Mouse (Mus musculus) ES-E14 (cell line): ENCODE results near the gene Ttc21b. TPM values are rescaled to one million over a fixed set of nuclear protein-coding genes. Genes with fewer than 3 reads are reported as not detected.

ENCODE experiments used
- DNase-seq: peaks from one replicate; pipeline ENCODE4 v3.0.0-alpha.2; 2013; ENCODE audit warnings: low read depth, low spot score
- H3K27ac ChIP-seq: 2 replicates; pipeline ENCODE4 v1.5.1; 2012; ENCODE audit warnings: low read depth, mild to moderate bottlenecking, low read length, moderate library complexity, mixed read lengths; ENCODE audit not compliant: poor library complexity, insufficient read depth, severe bottlenecking
- H3K36me3 ChIP-seq: 2 replicates; pipeline ENCODE4 v1.6.1; 2012; ENCODE audit warnings: mild to moderate bottlenecking, low read length, moderate library complexity, mixed read lengths; ENCODE audit not compliant: control insufficient read depth, poor library complexity, insufficient read depth, severe bottlenecking
- H3K4me1 ChIP-seq, 2 experiments: fragments of 150-350 bp in 1 of 2; sonication (generic) in 1 of 2; 2 replicates each; pipeline ENCODE4 v1.6.1; 2012; ENCODE audit warnings: low read length in 2 of 2, mild to moderate bottlenecking in 1 of 2, mixed read lengths in 1 of 2; ENCODE audit not compliant: control insufficient read depth in 2 of 2, insufficient read depth in 2 of 2, poor library complexity in 1 of 2
- H3K4me3 ChIP-seq, 2 experiments: fragments of 150-350 bp in 1 of 2; sonication (generic) in 1 of 2; 2 replicates each; pipeline ENCODE4 v1.5.1; 2012; ENCODE audit warnings: low read length in 2 of 2, low read depth in 1 of 2, mild to moderate bottlenecking in 1 of 2, mixed read lengths in 1 of 2; ENCODE audit not compliant: insufficient read depth in 1 of 2, poor library complexity in 1 of 2, severe bottlenecking in 1 of 2
- H3K9ac ChIP-seq: 2 replicates; pipeline ENCODE4 v1.6.1; 2012; ENCODE audit warnings: low read depth, mild to moderate bottlenecking, low read length, mixed read lengths; ENCODE audit not compliant: poor library complexity, insufficient read depth, severe bottlenecking
- H3K9me3 ChIP-seq: fragments of 150-350 bp; sonication (generic); 2 replicates; pipeline ENCODE4 v1.6.1; 2012; ENCODE audit warnings: low read depth, mild to moderate bottlenecking, low read length; ENCODE audit not compliant: control insufficient read depth, insufficient read depth
- CHD2 ChIP-seq: IDR thresholded peaks from 2 replicates; pipeline ENCODE4 v1.6.1; 2014; ENCODE audit warnings: mild to moderate bottlenecking, low read depth, low read length, inconsistent platforms
- HCFC1 ChIP-seq: IDR thresholded peaks from 2 replicates; pipeline ENCODE4 v1.6.1; 2012; ENCODE audit warnings: low read length, inconsistent platforms, borderline replicate concordance; ENCODE audit not compliant: insufficient read depth
- MAFK ChIP-seq: IDR thresholded peaks from 2 replicates; pipeline ENCODE4 v1.6.1; 2014; ENCODE audit warnings: mild to moderate bottlenecking, low read depth, low read length, inconsistent platforms; ENCODE audit not compliant: insufficient read depth
- ZC3H11A ChIP-seq: IDR thresholded peaks from 2 replicates; pipeline ENCODE4 v1.6.1; 2012; ENCODE audit warnings: low read depth, mild to moderate bottlenecking, inconsistent platforms, low read length, borderline replicate concordance
- ZNF384 ChIP-seq: IDR thresholded peaks from 2 replicates; pipeline ENCODE4 v1.6.1; 2012; ENCODE audit warnings: low read depth, low read length, inconsistent platforms
- in situ Hi-C, 2 experiments: fragments of 600-800 bp; cut with MboI; formaldehyde crosslinking; loops; one replicate each; pipeline ENCODE4 v1.15.1; 2025; ENCODE audit warnings: low sequenced_read_pairs in 2 of 2, inconsistent platforms in 1 of 2; ENCODE audit not compliant: unreplicated experiment in 2 of 2
- total RNA-seq: library from RNA; depleted of rRNA; stranded (reverse); fragments of 300-350 nt; gene quantifications from 2 replicates; pipeline ENCODE4 v1.2.3, GENCODE M21; 2012; rRNA removed

Ttc21b gene
- total RNA-seq, 1 experiment = 4.7 TPM

DNA sequence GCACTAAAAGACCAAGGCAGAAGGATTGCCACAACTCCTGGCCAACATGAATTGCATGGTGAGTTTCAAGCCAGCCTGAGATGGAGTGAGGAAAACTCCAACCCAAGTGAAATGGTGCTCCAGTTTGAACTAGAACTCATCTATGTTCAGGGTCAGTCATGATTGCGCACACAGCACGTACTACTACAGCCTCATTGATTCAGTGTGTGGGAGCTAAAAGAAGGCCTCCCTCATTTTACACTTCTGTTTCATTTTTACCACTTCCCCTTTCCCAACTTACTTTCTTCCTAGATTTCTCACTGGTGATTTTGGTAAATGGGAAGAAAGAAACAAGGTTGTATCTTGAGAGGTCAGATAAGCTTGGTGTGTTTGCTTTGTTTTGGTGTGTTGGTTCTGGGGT is 114.1 kb downstream of the Ttc21b start:
- DNase-seq = no peak
- Histone ChIP-seq H3K36me3 (no peaks in the 10 kb centered on the region), H3K4me3 (no peak overlapping the region), H3K27ac (no peak overlapping the region), H3K9me3 (no peaks in the 10 kb centered on the region), H3K4me1 (no peaks in the 10 kb centered on the region), H3K9ac (no peak overlapping the region)
- in situ Hi-C loops = no loop called here
- no peak for TF ChIP-seq HCFC1
- TF ChIP-seq ZNF384 = no peak
- TF ChIP-seq CHD2 = no peak
- no peak for TF ChIP-seq ZC3H11A
- TF ChIP-seq MAFK = no peak

DNA sequence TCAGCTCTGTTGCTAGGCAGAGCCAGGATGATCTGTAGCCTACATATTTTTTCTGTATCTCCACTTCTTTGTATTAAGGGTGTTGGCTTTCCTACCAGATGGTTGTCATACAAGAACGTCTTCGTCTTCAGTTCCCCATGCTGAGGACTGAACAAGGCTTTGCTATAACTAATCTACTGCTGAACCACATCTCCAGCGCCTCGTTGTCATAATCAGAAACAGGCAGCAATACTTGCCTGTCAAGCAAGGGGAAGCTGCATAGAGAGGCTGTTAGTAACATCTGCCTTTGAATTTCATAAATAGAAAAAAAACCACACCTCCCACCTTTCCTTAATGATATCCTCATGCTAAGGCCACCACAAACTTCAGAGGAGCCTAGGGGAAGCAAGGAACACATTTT is 116.2 kb downstream of the Ttc21b start:
- Histone ChIP-seq H3K4me1 (no peaks in the 10 kb centered on the region), H3K27ac (no peak overlapping the region), H3K9ac (no peak overlapping the region), H3K9me3 (no peaks in the 10 kb centered on the region), H3K36me3 (no peaks in the 10 kb centered on the region), H3K4me3 (no peak overlapping the region)
- in situ Hi-C loops = no loop called here
- DNase-seq = no peak
- TF ChIP-seq MAFK (no peak), HCFC1 (no peak), ZNF384 (no peak), CHD2 (no peak), ZC3H11A (no peak)

Other genes starting within 250 kb of the Ttc21b start
- gene Galnt3, start 131.6 kb downstream of the Ttc21b start, total RNA-seq = 2.4 and 2.9 TPM in 2 replicates
- gene Scn1a, start 184.2 kb upstream of the Ttc21b start, total RNA-seq = 0.11 and 0.13 TPM in 2 replicates